Mouse (Mus musculus) neural tube, embryonic 15.5 days (tissue): ENCODE measurements at regions not wholly inside any gene's neighbourhood (a gene's known extent, or its start where the extent isn't known, plus 50 kb on each side); places are given as distances from the start of the nearest gene placed in this dataset.
A peak's percentile ranks its signal among the peaks of the same experiment; 100 is the strongest.

Experiments
- ATAC-seq: fragments of 200-750 bp; cut with Nextera tagmentation; 2 replicates; pipeline ENCODE4 v1.8.0; 2017; ENCODE audit warnings: mild to moderate bottlenecking, moderate TSS enrichment, moderate library complexity; ENCODE audit not compliant: low FRiP score
- H3K27ac ChIP-seq: fragments of 300-500 bp; sonication (generic); replicated peaks from 2 replicates; pipeline ENCODE4 v1.5.1; 2015; ENCODE audit warnings: mild to moderate bottlenecking, inconsistent platforms
- H3K27me3 ChIP-seq: fragments of 300-500 bp; sonication (generic); replicated peaks from 2 replicates; pipeline ENCODE4 v1.6.1; 2015; ENCODE audit warnings: inconsistent platforms
- H3K36me3 ChIP-seq: fragments of 300-500 bp; sonication (generic); 2 replicates; pipeline ENCODE4 v1.6.1; 2015; ENCODE audit warnings: inconsistent platforms
- H3K4me1 ChIP-seq: fragments of 300-500 bp; sonication (generic); 2 replicates; pipeline ENCODE4 v1.6.1; 2015; ENCODE audit warnings: inconsistent platforms
- H3K4me2 ChIP-seq: fragments of 300-500 bp; sonication (generic); 2 replicates; pipeline ENCODE4 v1.6.1; 2015; ENCODE audit warnings: inconsistent platforms, mild to moderate bottlenecking, moderate library complexity
- H3K4me3 ChIP-seq: fragments of 300-500 bp; sonication (generic); replicated peaks from 2 replicates; pipeline ENCODE4 v1.5.1; 2015; ENCODE audit warnings: mild to moderate bottlenecking, inconsistent platforms
- H3K9ac ChIP-seq: fragments of 300-500 bp; sonication (generic); replicated peaks from 2 replicates; pipeline ENCODE4 v1.6.1; 2015; ENCODE audit warnings: mild to moderate bottlenecking, inconsistent platforms
- H3K9me3 ChIP-seq: fragments of 300-500 bp; sonication (generic); replicated peaks from 2 replicates; pipeline ENCODE4 v1.6.1; 2016; ENCODE audit warnings: inconsistent platforms
- WGBS: fragments of 180-500 bp; shearing (Covaris S2); methylation state at CpG from one replicate; pipeline ENCODE4 v1.1.7; 2015; ENCODE audit warnings: mixed read lengths; 5-methylcytosine and 5-hydroxymethylcytosine counted together

DNA sequence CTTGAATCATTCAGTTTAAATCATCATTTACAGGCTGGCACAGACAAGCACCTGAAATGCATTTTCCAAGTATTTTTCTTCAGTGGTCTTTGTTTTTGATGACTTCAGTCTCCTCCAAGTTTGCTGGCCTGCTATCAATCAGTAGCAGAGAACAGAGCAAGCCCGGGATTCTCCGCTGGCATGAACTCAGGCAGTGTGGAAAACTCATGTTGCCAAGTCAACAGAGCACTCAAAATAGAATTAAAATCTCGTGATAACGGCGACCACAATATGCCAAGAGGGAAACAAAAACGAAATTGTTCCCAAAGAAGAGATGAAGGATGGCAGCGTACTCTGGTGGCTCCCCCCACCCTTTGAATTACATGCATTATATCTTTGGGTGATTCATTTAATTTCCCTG, 190.9 kb upstream of the Fat4 start:
- Histone ChIP-seq H3K27me3 (no peaks in the 10 kb centered on the region), H3K9ac (no peak overlapping the region), H3K36me3 (no peaks in the 10 kb centered on the region), H3K27ac (no peak overlapping the region), H3K4me2 (no peak overlapping the region), H3K4me3 (no peak overlapping the region), H3K4me1 (peaks cover 9% of the 10 kb centered on the region; the same call in 1 of the 2 replicates), H3K9me3 (no peaks in the 10 kb centered on the region; the same call in 1 of the 2 replicates)
- no peak for ATAC-seq
- WGBS = 52% methylated on average over 7 of the region's 7 CpGs

DNA sequence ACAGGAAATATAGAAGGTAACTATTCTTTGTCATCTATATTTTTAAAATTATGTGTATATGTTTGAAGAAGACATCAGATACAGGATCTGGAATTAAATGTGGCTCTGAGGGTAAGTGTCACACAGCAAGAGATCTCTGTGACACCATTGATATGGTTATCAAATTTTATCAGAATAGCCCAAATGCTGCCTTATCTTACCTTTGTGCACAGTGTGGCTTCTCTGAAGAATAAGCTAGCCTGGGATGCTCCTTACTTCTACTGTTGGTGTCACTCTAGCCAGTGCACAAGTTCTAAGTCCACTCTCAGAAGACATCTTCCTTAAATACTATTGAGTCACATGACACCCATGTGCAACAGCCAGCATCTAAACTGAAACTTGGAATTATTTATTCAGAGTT, 194.0 kb upstream of the Fat4 start:
- no peak overlapping the region for H3K4me2 ChIP-seq
- no peaks in the 10 kb centered on the region for H3K36me3 ChIP-seq
- no peak overlapping the region for H3K27ac ChIP-seq
- H3K4me3 ChIP-seq = no peak overlapping the region
- H3K4me1 ChIP-seq = peaks cover 6% of the 10 kb centered on the region; the same call in 1 of the 2 replicates
- no peak overlapping the region for H3K9ac ChIP-seq
- no peaks in the 10 kb centered on the region for H3K27me3 ChIP-seq
- ATAC-seq = no peak
- H3K9me3 ChIP-seq = 0 out of 2 replicates have a peak, but pooled peaks cover 5% of the 10 kb centered on the region

DNA sequence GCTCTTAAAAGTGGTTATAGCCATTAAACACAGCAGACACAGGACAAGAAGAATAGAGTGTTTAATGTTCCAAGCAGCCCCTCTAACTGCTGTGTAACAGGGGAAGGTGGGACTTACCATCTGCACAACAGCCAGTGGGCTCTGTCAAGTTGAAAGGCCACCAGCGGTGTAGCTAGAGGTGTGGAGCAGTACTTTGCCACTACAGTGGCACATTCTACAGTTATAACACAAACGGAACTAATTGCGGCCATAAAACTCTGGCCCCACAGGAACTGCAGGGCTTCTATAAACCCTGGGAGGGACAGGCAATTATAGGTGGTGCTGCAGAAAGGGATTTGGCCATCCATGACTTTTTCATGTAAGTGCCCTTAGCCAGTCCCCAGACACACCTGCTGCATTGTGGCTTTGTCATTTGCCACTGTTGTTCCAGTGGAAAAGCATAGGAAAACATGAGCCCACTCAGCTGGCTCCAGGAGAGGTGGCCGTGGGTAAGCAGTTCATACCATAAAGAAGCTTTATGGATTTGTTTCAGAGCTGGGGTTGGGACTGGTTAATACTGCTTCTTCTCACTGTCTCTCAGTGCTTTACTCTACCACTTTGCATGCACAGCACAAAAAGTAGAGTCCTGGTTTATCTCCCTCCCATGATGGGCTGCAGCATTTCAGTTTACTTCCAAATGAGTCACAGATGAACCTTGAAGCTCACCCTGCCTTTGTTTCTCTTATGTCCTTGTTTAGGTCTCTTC, 199.8 kb upstream of the Ankrd50 start:
- WGBS = 30% methylated on average over 4 of the region's 4 CpGs
- H3K9me3 ChIP-seq = 0 out of 2 replicates have a peak, but pooled peaks cover 5% of the 10 kb centered on the region
- no peak overlapping the region for H3K4me3 ChIP-seq
- no peak for ATAC-seq
- H3K36me3 ChIP-seq = no peaks in the 10 kb centered on the region
- no peak overlapping the region for H3K27ac ChIP-seq
- H3K4me1 ChIP-seq = peaks cover 5% of the 10 kb centered on the region
- H3K27me3 ChIP-seq = no peaks in the 10 kb centered on the region
- no peak overlapping the region for H3K4me2 ChIP-seq
- H3K9ac ChIP-seq = no peak overlapping the region

DNA sequence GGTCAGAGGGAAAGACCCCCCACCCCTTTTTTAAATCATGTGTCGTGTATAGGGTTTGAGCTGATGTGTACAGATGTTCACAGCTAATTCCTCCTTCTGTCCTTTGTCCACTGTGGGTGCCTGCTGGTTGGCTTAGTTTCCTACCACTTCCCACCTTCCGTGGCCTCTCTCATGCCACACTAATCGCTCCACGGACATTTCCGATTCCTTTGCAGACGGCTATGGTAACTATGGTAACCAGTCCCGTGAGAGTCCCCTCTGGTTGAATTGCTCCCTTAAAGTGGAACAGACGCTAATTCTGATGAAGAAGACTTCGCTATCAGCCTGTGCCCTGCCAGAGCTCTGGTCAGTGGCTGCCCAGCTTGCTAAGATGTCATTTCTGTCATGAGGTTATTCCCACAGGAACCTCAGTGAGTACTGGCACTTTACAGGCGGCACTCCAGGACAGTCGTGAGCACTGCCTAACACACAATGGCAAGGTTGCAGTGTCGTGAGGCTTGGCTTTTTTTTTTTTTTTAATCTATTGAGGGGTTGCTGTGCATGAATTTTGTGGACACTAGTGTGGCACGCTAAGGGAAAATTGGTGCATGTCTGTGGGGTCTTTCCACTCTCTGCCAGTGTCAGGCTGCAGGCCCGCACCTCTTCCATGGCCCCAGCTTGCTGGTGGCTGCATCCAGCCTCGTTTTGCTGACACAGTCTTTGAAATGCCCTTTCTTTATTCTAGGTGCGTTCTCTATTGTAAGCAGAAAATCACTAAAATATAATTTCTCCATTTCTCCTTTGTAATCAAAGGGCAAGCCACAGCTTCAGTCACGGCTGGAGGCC, 179.2 kb upstream of the Ankrd50 start:
- H3K9ac ChIP-seq = no peak overlapping the region
- WGBS = 19% methylated on average over 17 of the region's 17 CpGs
- no peaks in the 10 kb centered on the region for H3K27me3 ChIP-seq
- peak overlapping the region; percentile 2; the same call in 1 of the 2 replicates for H3K4me3 ChIP-seq
- H3K4me2 ChIP-seq = peak overlapping the region; percentile 34
- H3K4me1 ChIP-seq = peaks cover 16% of the 10 kb centered on the region
- H3K36me3 ChIP-seq = no peaks in the 10 kb centered on the region
- peak; percentile 71 for ATAC-seq
- no peaks in the 10 kb centered on the region for H3K9me3 ChIP-seq
- peak overlapping the region; percentile 58 for H3K27ac ChIP-seq

DNA sequence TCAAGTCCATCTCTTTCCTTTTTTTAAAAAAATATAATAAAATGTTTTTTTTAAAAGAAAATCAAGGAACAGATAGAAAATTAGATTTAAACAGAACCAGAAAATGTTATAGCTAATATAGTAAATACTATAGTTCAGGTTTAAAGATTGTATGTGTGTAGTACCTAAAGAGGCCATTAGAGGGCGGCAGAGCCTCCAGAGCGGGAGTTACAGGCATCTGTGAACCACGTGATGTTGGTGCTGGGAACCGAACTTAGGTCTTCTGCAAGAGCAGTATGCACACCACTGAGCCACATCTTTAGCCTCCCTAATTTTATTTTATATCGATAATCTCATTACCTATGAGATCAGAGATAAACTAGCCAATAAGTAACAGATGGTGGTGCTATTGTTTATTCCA, 178.4 kb upstream of the Ankrd50 start:
- H3K27me3 ChIP-seq = no peaks in the 10 kb centered on the region
- H3K9ac ChIP-seq = no peak overlapping the region
- no peak for ATAC-seq
- no peaks in the 10 kb centered on the region for H3K9me3 ChIP-seq
- H3K4me2 ChIP-seq = no peak overlapping the region
- H3K27ac ChIP-seq = no peak overlapping the region
- H3K4me1 ChIP-seq = peaks cover 16% of the 10 kb centered on the region
- 65% methylated on average over 5 of the region's 5 CpGs for WGBS
- H3K36me3 ChIP-seq = no peaks in the 10 kb centered on the region
- no peak overlapping the region for H3K4me3 ChIP-seq

DNA sequence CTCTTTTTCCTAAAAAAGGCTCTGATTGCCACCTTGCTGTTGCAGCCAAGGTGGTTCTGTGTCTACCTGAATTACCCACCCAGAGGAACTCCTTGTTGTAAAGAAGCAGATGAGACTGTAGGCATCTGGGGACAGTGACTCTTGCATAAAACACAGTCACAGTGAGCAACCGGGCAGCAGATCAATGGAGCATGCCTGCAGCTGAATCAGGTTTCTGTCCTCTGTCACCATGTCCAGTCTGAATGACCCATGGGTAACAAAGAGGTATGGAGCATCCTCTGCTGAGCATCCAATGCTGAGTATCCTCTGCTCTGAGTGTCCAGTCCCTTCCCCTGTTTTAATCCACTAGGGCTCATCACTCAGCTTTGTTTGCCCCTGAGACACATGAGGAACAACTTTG, 172.1 kb upstream of the Ankrd50 start:
- no peak for ATAC-seq
- H3K9ac ChIP-seq = no peak overlapping the region
- H3K9me3 ChIP-seq = no peaks in the 10 kb centered on the region
- no peak overlapping the region for H3K4me3 ChIP-seq
- no peak overlapping the region for H3K4me2 ChIP-seq
- 77% methylated on average over 1 of the region's 1 CpGs for WGBS
- H3K4me1 ChIP-seq = peaks cover 12% of the 10 kb centered on the region
- H3K27me3 ChIP-seq = no peaks in the 10 kb centered on the region
- H3K27ac ChIP-seq = no peak overlapping the region
- H3K36me3 ChIP-seq = no peaks in the 10 kb centered on the region

DNA sequence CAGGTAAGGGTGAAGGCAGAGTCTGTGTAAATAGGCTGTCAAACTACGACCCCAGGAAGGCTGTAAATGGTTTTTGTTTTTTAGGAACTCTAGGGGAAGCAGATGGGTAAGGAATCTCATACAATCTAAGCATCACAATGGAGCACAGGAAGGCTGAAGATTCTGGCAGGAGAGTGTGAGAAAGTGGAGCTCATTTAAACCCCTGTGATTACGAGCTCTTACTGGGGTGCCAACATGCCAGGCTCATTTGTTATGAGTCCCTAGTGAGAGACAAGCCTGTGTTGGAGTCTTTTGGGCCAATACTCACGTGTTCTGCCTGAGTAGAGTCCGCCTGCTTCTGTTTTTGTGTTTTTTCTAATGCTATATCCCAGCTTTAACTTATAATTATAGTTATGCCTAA, 169.3 kb upstream of the Ankrd50 start:
- no peaks in the 10 kb centered on the region for H3K9me3 ChIP-seq
- peaks cover 12% of the 10 kb centered on the region for H3K4me1 ChIP-seq
- ATAC-seq = peak; percentile 42; the same call in 1 of the 2 replicates
- peak overlapping the region; percentile 79 for H3K27ac ChIP-seq
- no peaks in the 10 kb centered on the region for H3K36me3 ChIP-seq
- 36% methylated on average over 4 of the region's 4 CpGs for WGBS
- no peak overlapping the region for H3K4me3 ChIP-seq
- no peak overlapping the region for H3K9ac ChIP-seq
- no peaks in the 10 kb centered on the region for H3K27me3 ChIP-seq
- no peak overlapping the region for H3K4me2 ChIP-seq

DNA sequence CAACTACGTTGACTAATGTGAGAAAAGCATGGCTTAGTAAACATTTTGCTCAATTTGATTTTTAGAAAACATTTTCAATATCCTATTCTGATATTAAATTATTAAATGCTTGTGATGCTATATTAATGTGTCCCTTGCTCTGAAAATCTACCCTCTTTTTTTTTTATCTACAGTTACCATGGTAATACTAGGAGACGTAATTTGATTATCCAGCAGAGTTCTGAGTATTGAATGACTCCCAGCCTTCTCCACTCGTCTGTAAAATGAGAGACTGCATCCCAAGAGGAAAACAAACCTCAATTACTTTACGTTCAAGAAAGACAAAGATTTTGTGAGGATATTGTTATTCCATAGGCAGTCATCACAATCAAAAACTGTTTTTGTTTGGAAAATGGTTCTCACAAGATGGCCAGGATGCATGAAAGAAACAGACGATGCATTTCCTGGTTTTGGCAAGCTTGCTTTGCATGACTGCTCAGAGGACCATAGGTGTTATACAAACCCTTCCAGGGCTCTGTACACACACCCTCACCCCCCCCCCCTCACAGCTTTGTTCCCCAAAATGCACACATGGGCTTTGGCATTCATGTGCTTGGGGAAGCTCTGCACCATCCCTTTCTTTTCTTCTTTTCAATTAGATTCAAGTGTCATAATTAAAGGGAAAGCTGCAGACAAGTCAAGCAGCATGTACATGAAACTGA, 168.5 kb upstream of the Ankrd50 start:
- 20% methylated on average over 5 of the region's 5 CpGs for WGBS
- peak overlapping the region; percentile 79 for H3K27ac ChIP-seq
- H3K27me3 ChIP-seq = no peaks in the 10 kb centered on the region
- H3K36me3 ChIP-seq = no peaks in the 10 kb centered on the region
- no peak overlapping the region for H3K4me3 ChIP-seq
- H3K4me1 ChIP-seq = peaks cover 12% of the 10 kb centered on the region
- no peaks in the 10 kb centered on the region for H3K9me3 ChIP-seq
- H3K9ac ChIP-seq = no peak overlapping the region
- peak; percentile 77 for ATAC-seq
- H3K4me2 ChIP-seq = no peak overlapping the region

DNA sequence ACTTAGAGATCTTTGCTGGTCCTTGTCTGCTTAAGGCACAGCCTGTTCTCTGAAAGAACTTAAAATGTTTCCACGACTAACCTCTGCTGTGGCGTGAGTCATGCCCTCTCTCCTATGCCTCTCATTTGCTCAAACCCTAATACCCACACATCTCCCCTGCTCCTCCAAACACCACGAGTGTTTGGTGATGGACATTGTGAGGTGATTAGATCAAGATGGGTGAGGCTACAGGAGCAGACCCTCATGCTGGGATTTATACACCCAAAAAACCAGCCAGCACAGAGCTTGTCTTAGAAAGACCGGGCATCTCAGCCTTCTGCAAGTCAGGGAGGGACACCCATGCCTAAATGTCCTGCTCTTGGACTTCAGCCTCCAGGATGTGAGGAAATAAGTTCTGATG, 165.5 kb upstream of the Ankrd50 start:
- peaks cover 12% of the 10 kb centered on the region for H3K4me1 ChIP-seq
- H3K27me3 ChIP-seq = no peaks in the 10 kb centered on the region
- H3K4me3 ChIP-seq = no peak overlapping the region
- no peak overlapping the region for H3K9ac ChIP-seq
- H3K27ac ChIP-seq = no peak overlapping the region
- no peak for ATAC-seq
- no peaks in the 10 kb centered on the region for H3K9me3 ChIP-seq
- no peaks in the 10 kb centered on the region for H3K36me3 ChIP-seq
- WGBS = 85% methylated on average over 4 of the region's 4 CpGs
- H3K4me2 ChIP-seq = no peak overlapping the region

DNA sequence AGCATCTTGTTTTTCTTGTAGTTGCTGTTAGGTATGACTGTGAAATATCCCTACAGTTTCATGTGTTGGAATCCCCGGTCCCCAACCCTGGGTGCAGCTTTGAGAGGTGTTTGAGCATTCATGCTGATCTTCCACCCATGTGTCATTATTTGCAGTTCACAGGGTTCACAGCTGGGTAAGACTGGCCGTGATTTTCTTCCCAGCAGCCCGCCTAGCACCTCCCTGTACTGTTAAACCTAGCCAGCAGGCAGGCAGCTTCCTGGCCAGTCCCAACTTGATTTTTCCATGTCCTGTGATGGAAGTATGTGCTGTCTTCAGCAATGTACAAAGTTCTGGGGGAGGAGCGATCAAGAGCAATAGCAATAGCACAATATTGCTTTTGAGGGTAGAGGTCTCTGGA, 164.0 kb upstream of the Ankrd50 start:
- Histone ChIP-seq H3K4me1 (peaks cover 7% of the 10 kb centered on the region), H3K4me3 (no peak overlapping the region), H3K9ac (no peak overlapping the region), H3K4me2 (no peak overlapping the region), H3K27ac (no peak overlapping the region), H3K9me3 (no peaks in the 10 kb centered on the region), H3K36me3 (no peaks in the 10 kb centered on the region), H3K27me3 (no peaks in the 10 kb centered on the region)
- 73% methylated on average over 4 of the region's 4 CpGs for WGBS
- no peak for ATAC-seq

DNA sequence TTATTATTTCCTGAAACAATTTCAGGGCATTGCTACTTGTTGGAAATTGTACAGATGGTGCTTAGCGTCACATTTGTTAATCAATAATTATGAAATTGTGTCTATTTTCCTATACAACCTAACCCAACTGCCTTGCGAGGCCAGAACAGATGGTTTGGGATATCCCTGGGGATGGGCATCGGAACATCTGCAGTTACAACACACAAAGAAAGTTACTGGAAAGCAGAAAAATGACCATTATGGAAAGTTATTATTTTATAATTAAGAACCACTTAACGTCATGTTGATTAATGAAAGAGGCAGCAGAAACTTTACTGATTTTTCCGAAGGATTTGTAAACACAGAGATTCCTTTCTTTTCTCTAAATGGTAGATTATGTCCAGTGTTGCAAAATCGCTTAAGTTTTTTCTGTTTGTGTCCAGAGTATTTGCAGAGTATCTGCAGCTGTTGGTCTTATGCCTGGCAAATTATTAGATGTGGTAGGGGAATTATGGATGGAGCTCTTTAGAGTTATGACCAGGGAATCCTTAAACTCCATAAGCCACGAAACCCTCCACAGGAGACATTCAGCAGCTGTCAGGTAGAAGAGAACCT, 163.2 kb upstream of the Ankrd50 start:
- Histone ChIP-seq H3K9me3 (no peaks in the 10 kb centered on the region), H3K36me3 (no peaks in the 10 kb centered on the region), H3K27me3 (no peaks in the 10 kb centered on the region), H3K9ac (no peak overlapping the region), H3K4me2 (no peak overlapping the region), H3K4me3 (no peak overlapping the region), H3K27ac (no peak overlapping the region), H3K4me1 (no peaks in the 10 kb centered on the region)
- no peak for ATAC-seq
- 70% methylated on average over 7 of the region's 7 CpGs for WGBS
